Mouse (Mus musculus): ENCODE measurements around the gene Nr2f6.

Gene Nr2f6

GRCm38 (mm10) chr8:71381421-71381970 is at the start of gene Nr2f6:
Gene Nr2f6 (minus strand): TSS chr8:71381960.
- in situ Hi-C loops (cut with MboI; ENCODE audit: low pct_unique_long_range_greater_than_20kb in 1 of 2, low sequenced_read_pairs in 2 of 2, unreplicated experiment in 1 of 2), result no loop called here

GRCm38 (mm10) chr8:71422121-71422520 is 40.4 kb upstream of the Nr2f6 start:
- in situ Hi-C loops (cut with MboI; ENCODE audit: low pct_unique_long_range_greater_than_20kb in 1 of 2, low sequenced_read_pairs in 2 of 2, unreplicated experiment in 1 of 2), result no loop called here

- in situ Hi-C loops (cut with MboI; ENCODE audit: low pct_unique_long_range_greater_than_20kb in 1 of 2, low sequenced_read_pairs in 2 of 2, unreplicated experiment in 1 of 2), result no loop called here
Measured at GRCm38 (mm10) chr8:71411535-71412273, 29.9 kb upstream of the Nr2f6 start.

- in situ Hi-C loops (cut with MboI; ENCODE audit: low pct_unique_long_range_greater_than_20kb in 1 of 2, low sequenced_read_pairs in 2 of 2, unreplicated experiment in 1 of 2), result no loop called here
Measured at GRCm38 (mm10) chr8:71408231-71408630, 26.5 kb upstream of the Nr2f6 start.

- in situ Hi-C loops (cut with MboI; ENCODE audit: low pct_unique_long_range_greater_than_20kb in 1 of 2, low sequenced_read_pairs in 2 of 2, unreplicated experiment in 1 of 2), result no loop called here
Measured at GRCm38 (mm10) chr8:71407441-71407840, 25.7 kb upstream of the Nr2f6 start.

GRCm38 (mm10) chr8:71406099-71407015 is 24.6 kb upstream of the Nr2f6 start:
- in situ Hi-C loops (cut with MboI; ENCODE audit: low pct_unique_long_range_greater_than_20kb in 1 of 2, low sequenced_read_pairs in 2 of 2, unreplicated experiment in 1 of 2), result no loop called here

GRCm38 (mm10) chr8:71405401-71406098 is 23.8 kb upstream of the Nr2f6 start, which contains the start of gene Ankle1:
Gene Ankle1 (plus strand): TSS chr8:71406010.
- in situ Hi-C loops (cut with MboI; ENCODE audit: low pct_unique_long_range_greater_than_20kb in 1 of 2, low sequenced_read_pairs in 2 of 2, unreplicated experiment in 1 of 2), result no loop called here

GRCm38 (mm10) chr8:71404951-71405351 is 23.2 kb upstream of the Nr2f6 start:
- in situ Hi-C loops (cut with MboI; ENCODE audit: low pct_unique_long_range_greater_than_20kb in 1 of 2, low sequenced_read_pairs in 2 of 2, unreplicated experiment in 1 of 2), result no loop called here

GRCm38 (mm10) chr8:71404011-71404410 is 22.3 kb upstream of the Nr2f6 start:
- in situ Hi-C loops (cut with MboI; ENCODE audit: low pct_unique_long_range_greater_than_20kb in 1 of 2, low sequenced_read_pairs in 2 of 2, unreplicated experiment in 1 of 2), result no loop called here

- in situ Hi-C loops (cut with MboI; ENCODE audit: low pct_unique_long_range_greater_than_20kb in 1 of 2, low sequenced_read_pairs in 2 of 2, unreplicated experiment in 1 of 2), result no loop called here
Measured at GRCm38 (mm10) chr8:71403107-71403885, 21.5 kb upstream of the Nr2f6 start.

- in situ Hi-C loops (cut with MboI; ENCODE audit: low pct_unique_long_range_greater_than_20kb in 1 of 2, low sequenced_read_pairs in 2 of 2, unreplicated experiment in 1 of 2), result no loop called here
Measured at GRCm38 (mm10) chr8:71402446-71402964, 20.7 kb upstream of the Nr2f6 start.

GRCm38 (mm10) chr8:71401454-71401853 is 19.7 kb upstream of the Nr2f6 start:
- in situ Hi-C loops (cut with MboI; ENCODE audit: low pct_unique_long_range_greater_than_20kb in 1 of 2, low sequenced_read_pairs in 2 of 2, unreplicated experiment in 1 of 2), result no loop called here

- in situ Hi-C loops (cut with MboI; ENCODE audit: low pct_unique_long_range_greater_than_20kb in 1 of 2, low sequenced_read_pairs in 2 of 2, unreplicated experiment in 1 of 2), result no loop called here
Measured at GRCm38 (mm10) chr8:71400826-71401225, 19.1 kb upstream of the Nr2f6 start.

- in situ Hi-C loops (cut with MboI; ENCODE audit: low pct_unique_long_range_greater_than_20kb in 1 of 2, low sequenced_read_pairs in 2 of 2, unreplicated experiment in 1 of 2), result no loop called here
Measured at GRCm38 (mm10) chr8:71397701-71398100, 15.9 kb upstream of the Nr2f6 start.

- in situ Hi-C loops (cut with MboI; ENCODE audit: low pct_unique_long_range_greater_than_20kb in 1 of 2, low sequenced_read_pairs in 2 of 2, unreplicated experiment in 1 of 2), result no loop called here
Measured at GRCm38 (mm10) chr8:71396639-71397305, 15.0 kb upstream of the Nr2f6 start, which contains the start of gene Babam1. Gene Babam1 (plus strand): TSS chr8:71396861.

GRCm38 (mm10) chr8:71395629-71396028 is 13.9 kb upstream of the Nr2f6 start, which contains the start of gene Ushbp1:
Gene Ushbp1 (minus strand): TSS chr8:71395802.
- in situ Hi-C loops (cut with MboI; ENCODE audit: low pct_unique_long_range_greater_than_20kb in 1 of 2, low sequenced_read_pairs in 2 of 2, unreplicated experiment in 1 of 2), result no loop called here

GRCm38 (mm10) chr8:71395071-71395470 is 13.3 kb upstream of the Nr2f6 start:
- in situ Hi-C loops (cut with MboI; ENCODE audit: low pct_unique_long_range_greater_than_20kb in 1 of 2, low sequenced_read_pairs in 2 of 2, unreplicated experiment in 1 of 2), result no loop called here
